Mouse (Mus musculus) right cerebral cortex, adult 2 months (tissue): Measurements from ENCODE around the gene Lias.

Experiments used
- DNase-seq, 2 experiments: peaks; one replicate each; pipeline ENCODE4 v3.0.0; 2021 to 2022; ENCODE audit warnings: low spot score in 2 of 2

Lias gene

GRCm38 (mm10) chr5:65425251-65425650, 34.0 kb downstream of the Lias start:
- DNase-seq, result no peak

GRCm38 (mm10) chr5:65428321-65428720, 37.0 kb downstream of the Lias start:
- DNase-seq, result no peak

- DNase-seq, result no peak
Measured at GRCm38 (mm10) chr5:65429441-65429840, 38.1 kb downstream of the Lias start.

GRCm38 (mm10) chr5:65434471-65435362, 43.4 kb downstream of the Lias start:
- DNase-seq, result peak in 1 of 2 experiments; percentile 30

- DNase-seq, result no peak
Measured at GRCm38 (mm10) chr5:65435363-65435805, 44.1 kb downstream of the Lias start.

GRCm38 (mm10) chr5:65435806-65436561, 44.7 kb downstream of the Lias start, which contains the start of gene Ugdh:
TSS of gene Ugdh (minus strand) at chr5:65435949.
- DNase-seq, result peak; percentile 94 to 96

- no peak for DNase-seq
Measured at GRCm38 (mm10) chr5:65438041-65438440, 46.7 kb downstream of the Lias start.

GRCm38 (mm10) chr5:65444981-65445380, 53.7 kb downstream of the Lias start:
- no peak for DNase-seq

- no peak for DNase-seq
Measured at GRCm38 (mm10) chr5:65446756-65447155, 55.5 kb downstream of the Lias start.

- no peak for DNase-seq
Measured at GRCm38 (mm10) chr5:65447826-65448225, 56.5 kb downstream of the Lias start.

GRCm38 (mm10) chr5:65448941-65449340, 57.6 kb downstream of the Lias start:
- DNase-seq, result no peak

- DNase-seq, result no peak
Measured at GRCm38 (mm10) chr5:65454771-65455170, 63.5 kb downstream of the Lias start.

GRCm38 (mm10) chr5:65457086-65457827, 66.0 kb downstream of the Lias start:
- no peak for DNase-seq

- DNase-seq, result no peak
Measured at GRCm38 (mm10) chr5:65457846-65458245, 66.5 kb downstream of the Lias start.

- DNase-seq, result no peak
Measured at GRCm38 (mm10) chr5:65459454-65459853, 68.2 kb downstream of the Lias start.
